Mouse (Mus musculus) heart, postnatal 0 days (tissue): ENCODE results near the gene Cpt2. TPM values are rescaled to one million over a fixed set of nuclear protein-coding genes. Genes with fewer than 3 reads are reported as not detected.

Experiments used
- ATAC-seq: fragments of 200-750 bp; cut with Nextera tagmentation; 2 replicates; pipeline ENCODE4 v1.8.0; 2017; ENCODE audit warnings: low read depth, moderate number of reproducible peaks, moderate library complexity; ENCODE audit not compliant: insufficient read depth
- DNase-seq: peaks from one replicate; pipeline ENCODE4 v3.0.0-alpha.2; 2016; ENCODE audit warnings: low spot score
- H3K27ac ChIP-seq: fragments of 300-500 bp; sonication (generic); 2 replicates; pipeline ENCODE4 v1.5.1; 2014; ENCODE audit warnings: low read depth, mild to moderate bottlenecking
- H3K27me3 ChIP-seq: fragments of 300-500 bp; sonication (generic); 2 replicates; pipeline ENCODE4 v1.6.1; 2014; ENCODE audit warnings: low read length, mixed read lengths; ENCODE audit not compliant: control insufficient read depth, insufficient read depth
- H3K36me3 ChIP-seq: fragments of 300-500 bp; sonication (generic); replicated peaks from 2 replicates; pipeline ENCODE4 v1.6.1; 2014; ENCODE audit warnings: low read length, mixed read lengths; ENCODE audit not compliant: control insufficient read depth, insufficient read depth
- H3K4me1 ChIP-seq: fragments of 300-500 bp; sonication (generic); 2 replicates; pipeline ENCODE4 v1.6.1; 2014; ENCODE audit warnings: antibody characterized with exemption; ENCODE audit not compliant: control insufficient read depth, insufficient read depth
- H3K4me2 ChIP-seq: fragments of 300-500 bp; sonication (generic); 2 replicates; pipeline ENCODE4 v1.6.1; 2014; ENCODE audit warnings: low read depth, mild to moderate bottlenecking, low read length, moderate library complexity
- H3K4me3 ChIP-seq: fragments of 300-500 bp; sonication (generic); 2 replicates; pipeline ENCODE4 v1.5.1; 2014; ENCODE audit warnings: low read depth, low read length
- H3K9ac ChIP-seq: fragments of 300-500 bp; sonication (generic); replicated peaks from 2 replicates; pipeline ENCODE4 v1.6.1; 2014; ENCODE audit warnings: low read depth, low read length, mixed read lengths
- H3K9me3 ChIP-seq: fragments of 300-500 bp; sonication (generic); replicated peaks from 2 replicates; pipeline ENCODE4 v1.6.1; 2016; ENCODE audit warnings: low read length; ENCODE audit not compliant: control insufficient read depth
- CTCF ChIP-seq: IDR thresholded peaks from 2 replicates; pipeline ENCODE4 v1.5.1; 2016; ENCODE audit warnings: antibody characterized with exemption, control low read depth, low read depth
- EP300 ChIP-seq: IDR thresholded peaks from 2 replicates; pipeline ENCODE4 v1.6.1; 2016; ENCODE audit warnings: antibody characterized with exemption, low read depth
- WGBS: fragments of 180-500 bp; shearing (Covaris S2); extraction: QIAGEN DNeasy Blood & Tissue Kit; methylation state at CpG from one replicate; pipeline ENCODE4 v1.1.7; 2014; 5-methylcytosine and 5-hydroxymethylcytosine counted together
- polyA plus RNA-seq: library from polyadenylated mRNA; unstranded; fragments of >200 nt; fragmentation: Nextera tagmentation; extraction: Ambion mirVana; gene quantifications from 2 replicates; pipeline ENCODE4 v1.2.1, GENCODE M21; 2015
- total RNA-seq: library from RNA; depleted of rRNA; stranded (reverse); fragments of >200 nt; gene quantifications from 2 replicates; pipeline ENCODE4 v1.2.3, GENCODE M21; 2014; ENCODE audit warnings: low replicate concordance

Cpt2 gene
- total and polyA plus RNA-seq, 2 experiments from 2014 or later, result 159 to 160 TPM

GRCm38 (mm10) chr4:107944141-107944540 is 20.7 kb upstream of the Cpt2 start:
- peak; percentile 83 for ATAC-seq
- Histone ChIP-seq H3K9me3 (no peaks in the 10 kb centered on the region), H3K4me2 (no peak overlapping the region), H3K36me3 (no peaks in the 10 kb centered on the region), H3K9ac (no peak overlapping the region), H3K4me1 (peaks cover 8% of the 10 kb centered on the region), H3K4me3 (no peak overlapping the region), H3K27me3 (no peaks in the 10 kb centered on the region), H3K27ac (peak overlapping the region; percentile 68)
- WGBS, result 23% methylated on average over 2 of the region's 2 CpGs
- TF ChIP-seq EP300 (no peak), CTCF (no peak)
- DNase-seq, result peak; percentile 86

- Histone ChIP-seq H3K36me3 (no peaks in the 10 kb centered on the region), H3K27ac (no peak overlapping the region), H3K27me3 (no peaks in the 10 kb centered on the region), H3K9ac (no peak overlapping the region), H3K4me3 (no peak overlapping the region), H3K9me3 (no peaks in the 10 kb centered on the region), H3K4me2 (no peak overlapping the region), H3K4me1 (peaks cover 7% of the 10 kb centered on the region)
- no peak for DNase-seq
- TF ChIP-seq CTCF (no peak), EP300 (no peak)
- WGBS, result 91% methylated on average over 7 of the region's 7 CpGs
- no peak for ATAC-seq
These were observed 19.3 kb upstream of the Cpt2 start for GRCm38 (mm10) chr4:107942741-107943140.

- H3K4me2 ChIP-seq, result no peak overlapping the region
- no peaks in the 10 kb centered on the region for H3K4me1 ChIP-seq
- ATAC-seq, result no peak
- no peak overlapping the region for H3K4me3 ChIP-seq
- WGBS, result 69% methylated on average over 2 of the region's 2 CpGs
- no peaks in the 10 kb centered on the region for H3K27me3 ChIP-seq
- H3K9me3 ChIP-seq, result no peaks in the 10 kb centered on the region
- no peaks in the 10 kb centered on the region for H3K36me3 ChIP-seq
- H3K27ac ChIP-seq, result no peak overlapping the region
- no peak for TF ChIP-seq CTCF
- no peak for TF ChIP-seq EP300
- H3K9ac ChIP-seq, result no peak overlapping the region
- DNase-seq, result no peak
These were observed 14.7 kb upstream of the Cpt2 start for GRCm38 (mm10) chr4:107938124-107938523.

DNA sequence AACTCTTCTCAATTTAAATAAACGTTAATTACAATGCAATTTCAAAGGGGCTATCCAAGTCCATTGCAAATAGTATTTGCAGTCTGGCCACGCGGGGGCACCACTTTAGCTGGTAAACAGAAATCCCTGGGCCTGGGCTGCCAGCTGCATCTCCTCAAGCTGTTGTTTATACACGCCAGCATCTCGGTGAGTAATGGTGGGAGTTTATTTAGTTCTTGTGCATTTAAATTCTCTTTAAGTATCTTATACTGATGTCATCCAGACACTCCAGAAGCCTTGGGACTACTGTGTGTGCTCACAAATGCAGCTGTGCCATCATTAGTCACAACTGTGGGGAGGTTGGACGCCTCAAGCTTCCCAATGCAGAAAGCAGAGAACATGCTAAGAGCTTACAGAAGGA is 13.9 kb upstream of the Cpt2 start:
- no peak overlapping the region for H3K9ac ChIP-seq
- TF ChIP-seq CTCF (peak; percentile 64), EP300 (no peak)
- H3K9me3 ChIP-seq, result no peaks in the 10 kb centered on the region
- H3K27ac ChIP-seq, result no peak overlapping the region
- DNase-seq (peak; percentile 78), ATAC-seq (peak; percentile 39; the same call in 1 of the 2 replicates)
- 19% methylated on average over 6 of the region's 6 CpGs for WGBS
- H3K36me3 ChIP-seq, result no peaks in the 10 kb centered on the region
- no peaks in the 10 kb centered on the region for H3K4me1 ChIP-seq
- no peaks in the 10 kb centered on the region for H3K27me3 ChIP-seq
- H3K4me3 ChIP-seq, result no peak overlapping the region
- H3K4me2 ChIP-seq, result no peak overlapping the region

GRCm38 (mm10) chr4:107935254-107935653 is 11.8 kb upstream of the Cpt2 start:
- TF ChIP-seq EP300, result no peak
- no peak for TF ChIP-seq CTCF
- H3K36me3 ChIP-seq, result no peaks in the 10 kb centered on the region
- H3K27me3 ChIP-seq, result no peaks in the 10 kb centered on the region
- ATAC-seq (no peak), DNase-seq (no peak)
- no peak overlapping the region for H3K27ac ChIP-seq
- H3K9ac ChIP-seq, result no peak overlapping the region
- H3K4me2 ChIP-seq, result no peak overlapping the region
- no peaks in the 10 kb centered on the region for H3K9me3 ChIP-seq
- 60% methylated on average over 3 of the region's 3 CpGs for WGBS
- no peak overlapping the region for H3K4me3 ChIP-seq
- H3K4me1 ChIP-seq, result no peaks in the 10 kb centered on the region

- no peak for TF ChIP-seq CTCF
- no peak for TF ChIP-seq EP300
- WGBS, result 71% methylated on average over 8 of the region's 8 CpGs
- no peaks in the 10 kb centered on the region for H3K4me1 ChIP-seq
- no peak for DNase-seq
- H3K36me3 ChIP-seq, result no peaks in the 10 kb centered on the region
- no peak overlapping the region for H3K9ac ChIP-seq
- no peak overlapping the region for H3K4me2 ChIP-seq
- H3K9me3 ChIP-seq, result no peaks in the 10 kb centered on the region
- H3K27ac ChIP-seq, result no peak overlapping the region
- no peak overlapping the region for H3K4me3 ChIP-seq
- no peak for ATAC-seq
- H3K27me3 ChIP-seq, result no peaks in the 10 kb centered on the region
These were observed 9.8 kb upstream of the Cpt2 start for GRCm38 (mm10) chr4:107933239-107933638.
